Mouse (Mus musculus) forebrain, postnatal 0 days (tissue): ENCODE measurements at regions not wholly inside any gene's neighbourhood (a gene's known extent, or its start where the extent isn't known, plus 50 kb on each side); places are given as distances from the start of the nearest gene placed in this dataset.

ENCODE experiments used
- ATAC-seq: fragments of 200-750 bp; cut with Nextera tagmentation; 2 replicates; pipeline ENCODE4 v1.8.0; 2017; ENCODE audit warnings: mild to moderate bottlenecking, moderate library complexity
- DNase-seq: peaks from one replicate; pipeline ENCODE4 v3.0.0-alpha.2; 2015
- H3K27ac ChIP-seq: fragments of 300-500 bp; sonication (generic); 2 replicates; pipeline ENCODE4 v1.5.1; 2014; ENCODE audit warnings: low read depth, mild to moderate bottlenecking, antibody characterized with exemption, low read length, moderate library complexity, mixed read lengths
- H3K27me3 ChIP-seq: fragments of 300-500 bp; sonication (generic); 2 replicates; pipeline ENCODE4 v1.6.1; 2014; ENCODE audit warnings: mild to moderate bottlenecking, low read length, mixed read lengths; ENCODE audit not compliant: insufficient read depth
- H3K36me3 ChIP-seq: fragments of 300-500 bp; sonication (generic); 2 replicates; pipeline ENCODE4 v1.6.1; 2014; ENCODE audit warnings: mild to moderate bottlenecking, moderate library complexity; ENCODE audit not compliant: insufficient read depth
- H3K4me1 ChIP-seq: fragments of 300-500 bp; sonication (generic); 2 replicates; pipeline ENCODE4 v1.6.1; 2014; ENCODE audit warnings: antibody characterized with exemption; ENCODE audit not compliant: insufficient read depth
- H3K4me2 ChIP-seq: fragments of 300-500 bp; sonication (generic); 2 replicates; pipeline ENCODE4 v1.6.1; 2014; ENCODE audit warnings: low read depth, mild to moderate bottlenecking, moderate library complexity
- H3K4me3 ChIP-seq: fragments of 300-500 bp; sonication (generic); 2 replicates; pipeline ENCODE4 v1.5.1; 2014; ENCODE audit warnings: low read depth, low read length, mixed read lengths
- H3K9ac ChIP-seq: fragments of 300-500 bp; sonication (generic); 2 replicates; pipeline ENCODE4 v1.6.1; 2014; ENCODE audit warnings: mild to moderate bottlenecking
- H3K9me3 ChIP-seq: fragments of 300-500 bp; sonication (generic); 2 replicates; pipeline ENCODE4 v1.6.1; 2016; ENCODE audit warnings: low read length
- CTCF ChIP-seq: sonication (generic); IDR thresholded peaks from 2 replicates; pipeline ENCODE4 v1.5.1; 2016; ENCODE audit warnings: antibody characterized with exemption, control low read depth, low read depth
- WGBS: fragments of 180-500 bp; shearing (Covaris S2); extraction: QIAGEN DNeasy Blood & Tissue Kit; methylation state at CpG from one replicate; pipeline ENCODE4 v1.1.7; 2014; 5-methylcytosine and 5-hydroxymethylcytosine counted together

DNA sequence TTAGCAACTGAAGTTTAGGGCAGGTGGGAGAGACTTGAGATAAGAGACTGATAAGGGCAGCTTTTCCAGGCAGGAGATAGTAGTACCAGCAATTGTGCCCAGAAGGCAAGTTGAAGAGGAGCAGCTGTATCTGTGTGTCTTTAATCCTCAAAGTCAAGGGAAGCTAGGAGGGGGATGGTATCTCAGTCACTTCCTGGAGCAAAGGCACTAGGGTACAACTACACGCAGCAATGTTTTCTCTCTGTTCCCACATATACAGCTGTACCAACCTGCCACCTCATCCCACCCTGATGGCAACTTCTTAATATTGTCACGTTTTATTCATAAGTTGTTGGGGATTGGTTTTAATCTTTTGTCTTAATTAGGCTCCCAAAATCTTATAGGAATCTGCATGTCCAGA is 97.8 kb upstream of the Arid2 start:
- H3K9me3 ChIP-seq, result no peaks in the 10 kb centered on the region
- H3K4me3 ChIP-seq, result no peak overlapping the region
- no peaks in the 10 kb centered on the region for H3K27me3 ChIP-seq
- H3K27ac ChIP-seq, result no peak overlapping the region
- ATAC-seq (no peak), DNase-seq (no peak)
- no peaks in the 10 kb centered on the region for H3K36me3 ChIP-seq
- H3K9ac ChIP-seq, result no peak overlapping the region
- WGBS, result 74% methylated on average over 2 of the region's 2 CpGs
- no peak overlapping the region for H3K4me2 ChIP-seq
- no peak for TF ChIP-seq CTCF
- H3K4me1 ChIP-seq, result no peaks in the 10 kb centered on the region

DNA sequence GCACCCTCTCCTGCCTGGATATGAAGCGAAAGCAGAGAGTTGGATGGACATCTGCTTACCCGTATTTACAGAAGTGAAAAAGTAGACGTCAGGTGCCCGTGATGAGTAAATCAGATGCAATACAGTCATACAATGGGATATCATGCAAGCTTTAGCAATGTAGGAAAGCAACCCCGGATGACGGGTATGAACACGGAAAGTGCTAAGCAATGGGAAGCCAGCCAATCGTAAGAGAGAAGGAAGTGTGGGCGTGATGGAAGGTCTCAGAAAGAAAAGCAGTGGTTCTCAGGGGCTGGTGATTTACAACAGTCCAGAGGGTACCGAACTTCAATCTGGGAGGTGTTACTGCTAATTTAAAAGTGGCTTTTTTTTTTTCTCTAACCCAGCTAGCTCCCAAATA is 89.9 kb upstream of the Arid2 start:
- no peaks in the 10 kb centered on the region for H3K36me3 ChIP-seq
- TF ChIP-seq CTCF, result no peak
- H3K4me1 ChIP-seq, result no peaks in the 10 kb centered on the region
- no peak overlapping the region for H3K4me2 ChIP-seq
- no peak overlapping the region for H3K9ac ChIP-seq
- no peak for DNase-seq
- H3K4me3 ChIP-seq, result no peak overlapping the region
- WGBS, result 79% methylated on average over 10 of the region's 10 CpGs
- H3K27ac ChIP-seq, result no peak overlapping the region
- no peaks in the 10 kb centered on the region for H3K9me3 ChIP-seq
- no peak for ATAC-seq
- no peaks in the 10 kb centered on the region for H3K27me3 ChIP-seq

DNA sequence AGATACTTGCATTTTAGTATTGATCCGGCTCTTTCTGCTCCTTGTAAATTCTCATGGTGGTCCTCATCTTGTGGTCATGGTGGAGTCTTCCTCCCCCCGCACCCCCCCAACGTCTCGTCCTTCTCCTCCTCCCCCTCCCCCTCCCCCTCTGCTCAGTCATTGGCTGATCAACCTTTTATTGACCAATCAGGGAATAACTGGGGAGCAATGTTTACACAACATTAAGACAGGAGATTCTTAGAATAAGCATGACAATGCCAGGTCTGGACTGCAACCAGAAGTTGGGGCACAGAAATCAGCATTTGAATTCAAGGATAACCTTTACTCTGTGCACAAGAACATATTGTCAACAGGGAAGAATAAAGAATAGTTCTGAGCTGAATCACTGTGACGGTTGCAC is 89.4 kb upstream of the Arid2 start:
- no peak for ATAC-seq
- Histone ChIP-seq H3K4me3 (no peak overlapping the region), H3K9me3 (no peaks in the 10 kb centered on the region), H3K4me1 (no peaks in the 10 kb centered on the region), H3K27me3 (no peaks in the 10 kb centered on the region), H3K27ac (no peak overlapping the region), H3K4me2 (no peak overlapping the region), H3K9ac (no peak overlapping the region), H3K36me3 (no peaks in the 10 kb centered on the region)
- TF ChIP-seq CTCF, result no peak
- no peak for DNase-seq
- 40% methylated on average over 5 of the region's 5 CpGs for WGBS

DNA sequence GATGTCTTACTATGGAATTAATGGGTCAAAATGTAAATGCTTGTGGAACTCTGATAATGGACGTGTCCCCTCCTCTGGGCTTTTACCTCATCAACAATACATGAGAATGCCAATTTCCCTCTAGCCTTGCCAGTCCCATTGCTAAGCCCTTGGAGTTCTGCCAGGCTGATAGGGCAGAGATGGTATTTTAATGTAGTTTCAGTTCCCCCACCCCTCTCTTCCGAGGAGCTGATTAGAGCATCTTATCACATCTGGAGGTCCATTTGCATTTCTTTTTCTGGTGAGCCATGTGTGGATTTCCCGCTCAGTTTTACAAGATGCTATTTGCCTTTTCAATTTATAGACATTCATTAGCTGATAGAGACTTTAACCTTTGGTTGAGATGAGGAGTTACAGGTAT is 86.0 kb upstream of the Arid2 start:
- H3K4me1 ChIP-seq, result no peaks in the 10 kb centered on the region
- TF ChIP-seq CTCF, result no peak
- H3K4me2 ChIP-seq, result no peak overlapping the region
- H3K36me3 ChIP-seq, result no peaks in the 10 kb centered on the region
- 31% methylated on average over 3 of the region's 3 CpGs for WGBS
- H3K9me3 ChIP-seq, result peaks cover 5% of the 10 kb centered on the region; the same call in 1 of the 2 replicates
- no peak overlapping the region for H3K27ac ChIP-seq
- ATAC-seq (no peak), DNase-seq (no peak)
- no peak overlapping the region for H3K4me3 ChIP-seq
- no peaks in the 10 kb centered on the region for H3K27me3 ChIP-seq
- H3K9ac ChIP-seq, result no peak overlapping the region

DNA sequence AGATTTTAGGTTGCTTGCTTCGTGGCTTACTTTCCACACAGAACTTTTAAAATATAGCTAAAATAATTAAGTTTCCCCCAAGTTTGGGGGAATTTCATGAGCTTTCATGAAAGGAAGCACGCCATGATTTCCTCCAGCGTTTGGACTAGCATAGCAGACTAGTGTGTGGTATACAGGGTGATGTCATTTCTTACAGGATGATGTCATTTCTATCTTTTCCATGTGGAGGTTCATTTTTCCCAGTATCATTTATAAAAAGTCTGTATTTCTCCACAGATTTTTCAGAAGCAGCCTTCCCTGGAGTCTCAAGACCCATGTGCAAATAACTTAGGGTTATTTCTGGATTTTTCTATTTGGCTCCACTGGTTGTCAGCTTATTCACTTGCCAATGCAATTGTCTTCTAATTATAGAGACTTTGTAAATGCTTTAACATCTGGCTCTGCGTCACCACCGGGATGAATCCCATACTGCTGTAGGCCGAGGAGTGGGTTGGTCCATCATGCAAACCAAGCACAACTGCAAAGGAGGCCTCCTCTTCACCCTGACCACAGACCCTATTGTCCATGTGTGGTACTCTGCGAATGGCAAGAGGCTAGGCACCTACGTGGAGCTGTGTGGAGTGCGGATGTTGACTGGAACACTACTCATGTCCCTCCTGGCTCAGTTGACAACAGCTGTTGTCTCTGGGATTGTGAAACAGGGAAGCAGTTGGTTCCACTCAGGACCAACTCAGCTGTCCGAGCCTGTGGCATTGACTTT is 85.4 kb upstream of the Arid2 start:
- no peak for DNase-seq
- no peaks in the 10 kb centered on the region for H3K27me3 ChIP-seq

DNA sequence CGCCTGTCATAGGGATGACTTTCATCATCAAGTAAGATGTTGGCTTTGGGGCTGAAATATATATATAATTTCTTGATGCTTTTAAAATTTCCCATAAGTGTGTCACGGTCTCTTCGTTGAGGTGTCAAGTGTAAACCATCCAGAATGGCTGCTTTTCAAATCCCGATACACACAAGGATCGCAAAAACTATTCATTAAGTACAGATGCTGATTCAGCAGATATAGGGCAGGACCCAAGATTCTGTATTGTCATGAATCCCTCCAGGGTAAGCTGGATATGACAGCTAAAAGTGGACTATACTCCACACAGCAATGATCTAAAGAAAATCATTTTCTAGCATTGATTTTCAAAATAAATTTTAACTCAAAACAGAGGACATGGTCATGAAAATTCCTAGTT is 83.1 kb upstream of the Arid2 start:
- Histone ChIP-seq H3K4me3 (no peak overlapping the region), H3K9me3 (peaks cover 5% of the 10 kb centered on the region; the same call in 1 of the 2 replicates), H3K27ac (no peak overlapping the region), H3K4me1 (no peaks in the 10 kb centered on the region), H3K27me3 (no peaks in the 10 kb centered on the region), H3K4me2 (no peak overlapping the region), H3K36me3 (no peaks in the 10 kb centered on the region), H3K9ac (no peak overlapping the region)
- TF ChIP-seq CTCF, result no peak
- ATAC-seq (no peak), DNase-seq (no peak)
- 93% methylated on average over 5 of the region's 5 CpGs for WGBS

More for the DNA sequence above, 85.4 kb upstream of the Arid2 start:
- Histone ChIP-seq H3K9ac (no peak overlapping the region), H3K36me3 (no peaks in the 10 kb centered on the region), H3K4me2 (no peak overlapping the region), H3K27ac (no peak overlapping the region), H3K4me3 (no peak overlapping the region), H3K9me3 (peaks cover 5% of the 10 kb centered on the region; the same call in 1 of the 2 replicates), H3K4me1 (no peaks in the 10 kb centered on the region)
- TF ChIP-seq CTCF, result no peak
- 88% methylated on average over 10 of the region's 10 CpGs for WGBS
- ATAC-seq, result no peak

DNA sequence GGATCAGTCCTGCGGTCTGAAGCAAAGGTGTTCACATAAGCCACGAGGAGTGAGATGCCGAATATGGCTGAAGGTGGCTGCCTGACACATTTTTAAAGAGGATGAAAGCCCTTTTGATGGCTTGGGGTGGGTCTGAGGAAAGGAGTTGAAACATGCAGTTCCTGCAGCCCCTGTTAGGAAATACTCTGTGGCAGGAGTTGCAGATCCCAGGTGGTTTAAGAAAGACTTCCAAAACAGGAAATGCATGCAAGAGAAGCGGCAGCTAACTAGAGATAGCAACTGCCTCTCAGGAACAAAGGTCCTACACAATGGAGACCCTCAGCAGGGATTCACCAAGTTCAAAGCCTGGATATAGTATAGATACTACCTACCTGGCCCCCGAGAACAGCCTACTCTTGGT is 82.7 kb upstream of the Arid2 start:
- TF ChIP-seq CTCF, result no peak
- Histone ChIP-seq H3K9ac (no peak overlapping the region), H3K4me3 (no peak overlapping the region), H3K27me3 (no peaks in the 10 kb centered on the region), H3K4me2 (no peak overlapping the region), H3K36me3 (no peaks in the 10 kb centered on the region), H3K27ac (no peak overlapping the region), H3K4me1 (no peaks in the 10 kb centered on the region), H3K9me3 (peaks cover 5% of the 10 kb centered on the region; the same call in 1 of the 2 replicates)
- ATAC-seq (no peak), DNase-seq (no peak)
- 84% methylated on average over 5 of the region's 5 CpGs for WGBS
